Mouse (Mus musculus) heart, adult 2 months (tissue): Measurements from ENCODE around the gene Ltc4s. TPM values are rescaled to one million over a fixed set of nuclear protein-coding genes. Genes with fewer than 3 reads are reported as not detected.

Experiments
- DNase-seq, 2 experiments: peaks; one replicate each; pipeline ENCODE4 v3.0.0; 2021
- H3K27ac ChIP-seq: fragments of 200-600 bp; 2 replicates; pipeline ENCODE4 v1.8.1; 2022
- H3K27me3 ChIP-seq: fragments of 200-500 bp; 2 replicates; pipeline ENCODE4 v1.6.1; 2012; ENCODE audit warnings: mild to moderate bottlenecking, low read length, inconsistent platforms, mixed read lengths; ENCODE audit not compliant: control insufficient read depth, insufficient read depth
- H3K36me3 ChIP-seq: fragments of 200-500 bp; 2 replicates; pipeline ENCODE4 v1.6.1; 2012; ENCODE audit warnings: low read length, inconsistent platforms; ENCODE audit not compliant: control insufficient read depth, insufficient read depth
- H3K4me1 ChIP-seq: fragments of 200-500 bp; 2 replicates; pipeline ENCODE4 v1.6.1; 2011; ENCODE audit warnings: low read length; ENCODE audit not compliant: control insufficient read depth, insufficient read depth
- H3K4me3 ChIP-seq: fragments of 200-600 bp; 2 replicates; pipeline ENCODE4 v1.8.1; 2022
- H3K79me2 ChIP-seq: fragments of 200-500 bp; replicated peaks from 2 replicates; pipeline ENCODE4 v1.6.1; 2012; ENCODE audit warnings: mild to moderate bottlenecking, inconsistent platforms, low read length, moderate library complexity, mixed read lengths; ENCODE audit not compliant: control insufficient read depth, insufficient read depth
- H3K9ac ChIP-seq: fragments of 200-500 bp; 2 replicates; pipeline ENCODE4 v1.6.1; 2012; ENCODE audit warnings: low read depth, mild to moderate bottlenecking, control low read depth, inconsistent platforms, low read length, mixed read lengths
- CTCF ChIP-seq: fragments of 200-600 bp; IDR thresholded peaks from 2 replicates; pipeline ENCODE4 v1.8.1; 2022; ENCODE audit warnings: antibody characterized with exemption, mild to moderate bottlenecking, moderate library complexity
- EP300 ChIP-seq: fragments of 200-500 bp; IDR thresholded peaks from 2 replicates; pipeline ENCODE4 v1.6.1; 2011; ENCODE audit warnings: low read depth, low read length, control low read depth; ENCODE audit not compliant: insufficient read depth
- POLR2A ChIP-seq: fragments of 200-500 bp; IDR thresholded peaks from 2 replicates; pipeline ENCODE4 v1.6.1; 2011; ENCODE audit warnings: mild to moderate bottlenecking, low read depth, low read length, control low read depth; ENCODE audit not compliant: insufficient read depth
- WGBS: fragments of 180-500 bp; shearing (Covaris S2); methylation state at CpG from one replicate; pipeline ENCODE4 v1.1.7; 2018; 5-methylcytosine and 5-hydroxymethylcytosine counted together
- intact Hi-C: fragments of 180-260 bp; cut with DNase I; formaldehyde crosslinking; loops from one replicate; pipeline ENCODE4 v1.15.1; 2025
- long read RNA-seq: library from polyadenylated mRNA; stranded (forward); transcript quantifications from one replicate; pipeline ENCODE4 v2.0.0, GENCODE M21; 2021
- polyA plus RNA-seq: library from polyadenylated mRNA; depleted of rRNA; stranded (reverse); fragments of >200 nt; gene quantifications from 2 replicates; pipeline ENCODE4 v1.2.3, GENCODE M21; 2012; rRNA removed
- total RNA-seq, 2 experiments: library from RNA; stranded (reverse); gene quantifications; 2 replicates each; pipeline ENCODE4 v1.2.3; 2021

Ltc4s gene
- total RNA-seq (1 to 10 TPM; 8.8 to 10.0 TPM), polyA plus RNA-seq (16.2 and 18.1 TPM in 2 replicates)
- long read RNA-seq, transcript Ltc4s-202 (5 exons, 649 nt), result major isoform, 7 of 10 reads
- long read RNA-seq, partial matches to known transcripts, result 1 of 10 reads
- long read RNA-seq, other reads (novel, unspliced or antisense), result 0 of 10 reads

DNA sequence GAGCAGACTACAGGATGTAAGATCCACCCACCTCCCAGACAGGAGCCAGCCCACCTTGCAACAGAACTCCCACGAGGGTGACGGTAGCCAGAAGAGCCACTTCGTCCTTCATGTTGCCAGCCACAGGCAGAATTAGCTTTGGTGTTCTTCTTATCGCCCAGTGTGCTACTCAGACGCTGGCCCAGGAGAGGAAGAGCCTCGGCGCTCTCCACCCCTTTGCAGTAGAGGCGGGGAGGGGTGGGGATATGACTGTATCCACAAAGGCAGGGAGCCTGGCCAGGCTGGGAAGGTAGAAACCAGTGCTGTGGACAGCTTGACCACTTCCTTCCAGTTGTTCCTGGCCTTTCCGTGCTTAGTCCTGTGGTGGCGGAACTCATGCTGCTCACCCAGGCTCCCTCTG is at the start of gene Ltc4s:
Ltc4s (minus strand) TSS at position 293 of the 400 bp plus-strand sequence.
- no peaks in the 10 kb centered on the region for H3K79me2 ChIP-seq
- no peaks in the 10 kb centered on the region for H3K27me3 ChIP-seq
- H3K9ac ChIP-seq, result no peak within 1 kb of the TSS
- peaks cover 3% of the 10 kb centered on the region for H3K4me1 ChIP-seq
- intact Hi-C loops, result no loop called here
- DNase-seq, result peak in 1 of 2 experiments; percentile 66
- H3K36me3 ChIP-seq, result no peaks in the 10 kb centered on the region
- no peak for TF ChIP-seq CTCF
- TF ChIP-seq POLR2A, result peak; percentile 36; the same call in 1 of the 2 replicates
- H3K27ac ChIP-seq, result peak within 1 kb of the TSS; percentile 37
- 36% methylated on average over 10 of the region's 10 CpGs for WGBS
- H3K4me3 ChIP-seq, result peak within 1 kb of the TSS; percentile 81; the same call in 1 of the 2 replicates

DNA sequence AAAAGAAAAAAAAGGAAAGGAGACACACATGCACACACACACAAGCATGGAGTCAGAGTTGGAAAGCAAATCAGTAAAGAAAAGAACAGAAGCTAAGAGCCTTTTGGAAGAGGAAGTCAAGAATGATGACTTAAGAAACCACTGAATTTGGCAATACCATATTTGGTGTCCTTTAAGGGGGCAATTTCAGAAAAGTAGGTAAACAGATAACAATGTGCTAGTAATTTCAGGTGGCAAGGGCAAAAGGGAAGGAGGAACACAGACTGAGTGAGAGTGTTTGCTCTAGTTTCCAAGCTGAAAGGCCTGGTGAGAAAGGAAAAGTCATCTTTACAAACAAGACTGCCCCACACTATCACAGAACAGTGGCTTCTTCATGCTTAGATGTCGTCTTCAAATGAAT is 48.0 kb upstream of the Ltc4s start:
- Histone ChIP-seq H3K36me3 (peaks cover 18% of the 10 kb centered on the region), H3K4me3 (no peak overlapping the region), H3K79me2 (peaks cover 15% of the 10 kb centered on the region), H3K4me1 (peaks cover 19% of the 10 kb centered on the region), H3K27ac (no peak overlapping the region; the same call in 1 of the 2 replicates), H3K27me3 (no peaks in the 10 kb centered on the region), H3K9ac (no peak overlapping the region)
- no peak for TF ChIP-seq EP300
- TF ChIP-seq CTCF, result no peak
- TF ChIP-seq POLR2A, result no peak
- 67% methylated on average over 1 of the region's 1 CpGs for WGBS
- DNase-seq, result no peak
- intact Hi-C loops, result no loop called here

DNA sequence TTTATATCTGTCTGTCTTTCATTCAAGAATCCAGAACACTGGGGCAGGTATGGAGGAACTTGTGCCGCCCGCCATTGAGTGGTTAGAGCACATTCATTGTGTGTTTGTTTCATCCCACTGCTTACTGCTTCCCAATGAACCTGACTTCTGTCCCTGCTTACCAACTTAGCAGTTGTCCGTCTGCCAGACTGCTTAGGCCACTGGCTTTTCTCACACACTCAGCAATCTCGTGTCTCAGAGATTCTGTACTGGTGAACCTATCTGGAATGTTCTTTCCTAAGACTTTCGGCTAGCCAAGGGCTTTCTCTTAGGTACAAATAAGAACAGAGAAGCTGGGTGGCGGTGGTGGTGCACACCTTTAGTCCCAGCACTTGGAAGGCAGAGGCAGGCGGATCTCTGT is 47.3 kb upstream of the Ltc4s start:
- Histone ChIP-seq H3K36me3 (peaks cover 18% of the 10 kb centered on the region), H3K79me2 (peaks cover 15% of the 10 kb centered on the region), H3K4me1 (peaks cover 19% of the 10 kb centered on the region), H3K27ac (peak overlapping the region; percentile 20), H3K27me3 (no peaks in the 10 kb centered on the region), H3K9ac (no peak overlapping the region), H3K4me3 (no peak overlapping the region)
- 76% methylated on average over 7 of the region's 7 CpGs for WGBS
- TF ChIP-seq POLR2A (no peak), EP300 (no peak), CTCF (no peak)
- intact Hi-C loops, result no loop called here
- DNase-seq, result peak in 1 of 2 experiments; percentile 35

DNA sequence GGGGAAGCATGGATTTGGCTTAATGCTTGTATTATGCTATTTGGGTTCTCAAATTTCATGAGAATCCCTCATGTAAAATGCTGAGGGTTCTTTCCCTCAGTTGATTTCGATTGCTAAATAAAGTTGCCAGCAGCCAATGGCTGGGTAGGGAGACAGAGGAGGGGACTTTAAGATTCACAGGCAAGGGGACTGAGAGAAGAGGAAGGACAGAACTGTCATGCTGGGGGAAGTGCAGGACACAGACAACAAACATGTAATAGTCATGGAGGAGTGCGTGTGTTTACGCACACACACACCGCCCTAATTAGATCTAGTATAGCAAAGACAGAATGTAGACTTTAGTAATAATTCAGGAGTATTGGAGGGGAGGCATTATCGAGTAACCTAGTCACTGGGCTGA is 46.8 kb upstream of the Ltc4s start:
- peaks cover 17% of the 10 kb centered on the region for H3K4me1 ChIP-seq
- no peak for DNase-seq
- no peak for TF ChIP-seq EP300
- no peak for TF ChIP-seq CTCF
- no peak for TF ChIP-seq POLR2A
- no peak overlapping the region for H3K4me3 ChIP-seq
- H3K79me2 ChIP-seq, result peaks cover 15% of the 10 kb centered on the region
- peak overlapping the region; percentile 20; the same call in 1 of the 2 replicates for H3K27ac ChIP-seq
- intact Hi-C loops, result no loop called here
- WGBS, result 89% methylated on average over 5 of the region's 5 CpGs
- no peak overlapping the region for H3K9ac ChIP-seq
- H3K36me3 ChIP-seq, result peaks cover 17% of the 10 kb centered on the region
- no peaks in the 10 kb centered on the region for H3K27me3 ChIP-seq

DNA sequence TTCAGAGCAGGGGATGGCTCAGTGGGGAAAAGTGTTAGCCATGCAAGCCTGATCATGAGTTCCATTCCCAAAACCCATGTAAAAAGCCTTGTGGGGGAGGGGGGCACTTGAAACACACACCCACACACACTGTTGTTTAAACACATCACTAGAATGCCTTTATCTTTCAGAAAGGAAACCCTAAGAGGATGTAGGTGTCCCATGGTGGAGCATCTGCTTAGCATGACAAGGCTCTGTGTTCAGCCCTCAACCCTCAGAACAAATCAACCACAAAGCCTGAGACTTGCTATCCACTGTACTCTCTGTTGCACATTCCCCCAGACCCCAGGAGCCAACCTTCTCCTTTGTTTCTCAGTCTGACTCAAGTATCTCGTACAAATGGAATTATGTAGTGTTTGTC is 41.6 kb upstream of the Ltc4s start:
- Histone ChIP-seq H3K4me1 (peaks cover 11% of the 10 kb centered on the region), H3K27me3 (no peaks in the 10 kb centered on the region), H3K27ac (no peak overlapping the region), H3K79me2 (peaks cover 4% of the 10 kb centered on the region), H3K4me3 (no peak overlapping the region), H3K36me3 (no peaks in the 10 kb centered on the region; the same call in 1 of the 2 replicates), H3K9ac (no peak overlapping the region)
- TF ChIP-seq POLR2A (no peak), EP300 (no peak), CTCF (no peak)
- 79% methylated on average over 1 of the region's 1 CpGs for WGBS
- DNase-seq, result no peak
- intact Hi-C loops, result no loop called here

DNA sequence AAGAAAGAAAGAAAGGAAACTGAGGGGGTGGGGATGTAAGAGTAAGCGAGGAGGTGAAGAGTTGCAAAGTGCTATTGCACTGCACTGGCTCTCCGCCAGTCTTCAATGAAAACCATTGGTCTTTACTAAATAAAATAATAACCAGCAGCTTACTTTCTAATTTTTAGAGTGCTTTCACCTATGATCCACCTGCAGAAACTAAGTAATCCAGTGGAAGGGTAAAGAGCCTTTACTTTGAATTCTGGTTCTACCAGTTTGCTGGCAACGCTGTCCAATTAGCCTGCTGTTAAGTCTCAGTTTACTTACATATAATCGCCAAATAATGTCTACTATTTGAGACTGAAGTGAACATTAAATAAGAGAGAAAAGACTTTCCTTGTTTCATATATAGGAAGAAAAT is 40.6 kb upstream of the Ltc4s start:
- Histone ChIP-seq H3K4me1 (peaks cover 9% of the 10 kb centered on the region), H3K36me3 (peaks cover 5% of the 10 kb centered on the region; the same call in 1 of the 2 replicates), H3K27me3 (no peaks in the 10 kb centered on the region), H3K27ac (no peak overlapping the region), H3K4me3 (no peak overlapping the region), H3K79me2 (peaks cover 4% of the 10 kb centered on the region), H3K9ac (no peak overlapping the region)
- 75% methylated on average over 4 of the region's 4 CpGs for WGBS
- intact Hi-C loops, result no loop called here
- TF ChIP-seq CTCF, result no peak
- no peak for TF ChIP-seq POLR2A
- TF ChIP-seq EP300, result no peak
- no peak for DNase-seq
